Mouse (Mus musculus) forebrain, embryonic 11.5 days (tissue): Measurements from ENCODE around the gene Zmat5. TPM values are rescaled to one million over a fixed set of nuclear protein-coding genes. Genes with fewer than 3 reads are reported as not detected.

ENCODE experiments used
- ATAC-seq: fragments of 200-750 bp; cut with Nextera tagmentation; replicated peaks from 2 replicates; pipeline ENCODE4 v1.8.0; 2017; ENCODE audit warnings: moderate TSS enrichment; ENCODE audit not compliant: low FRiP score
- DNase-seq: peaks from one replicate; pipeline ENCODE4 v3.0.0-alpha.2; 2017; ENCODE audit warnings: low spot score
- H3K27ac ChIP-seq: fragments of 300-500 bp; sonication (generic); 2 replicates; pipeline ENCODE4 v1.5.1; 2014; ENCODE audit warnings: low read depth, low read length
- H3K27me3 ChIP-seq: fragments of 300-500 bp; sonication (generic); 2 replicates; pipeline ENCODE4 v1.6.1; 2014; ENCODE audit warnings: mild to moderate bottlenecking, low read length, mixed read lengths; ENCODE audit not compliant: control insufficient read depth, insufficient read depth
- H3K36me3 ChIP-seq: fragments of 300-500 bp; sonication (generic); 2 replicates; pipeline ENCODE4 v1.6.1; 2014; ENCODE audit warnings: mild to moderate bottlenecking, low read length, moderate library complexity, mixed read lengths; ENCODE audit not compliant: control insufficient read depth, insufficient read depth
- H3K4me1 ChIP-seq: fragments of 300-500 bp; sonication (generic); replicated peaks from 2 replicates; pipeline ENCODE4 v1.6.1; 2014; ENCODE audit warnings: low read length, mixed read lengths; ENCODE audit not compliant: control insufficient read depth, insufficient read depth
- H3K4me2 ChIP-seq: fragments of 300-500 bp; sonication (generic); 2 replicates; pipeline ENCODE4 v1.6.1; 2014; ENCODE audit warnings: low read depth, mild to moderate bottlenecking, low read length, moderate library complexity, mixed read lengths; ENCODE audit not compliant: severe bottlenecking
- H3K4me3 ChIP-seq: fragments of 300-500 bp; sonication (generic); 2 replicates; pipeline ENCODE4 v1.5.1; 2014; ENCODE audit warnings: low read depth, low read length
- H3K9ac ChIP-seq: fragments of 300-500 bp; sonication (generic); 2 replicates; pipeline ENCODE4 v1.6.1; 2014; ENCODE audit warnings: low read length
- H3K9me3 ChIP-seq: fragments of 300-500 bp; sonication (generic); 2 replicates; pipeline ENCODE4 v1.6.1; 2016; ENCODE audit warnings: low read length, mixed read lengths; ENCODE audit not compliant: control insufficient read depth
- WGBS: fragments of 180-500 bp; shearing (Covaris S2); extraction: QIAGEN DNeasy Blood & Tissue Kit; methylation state at CpG from one replicate; pipeline ENCODE4 v1.1.7; 2014; 5-methylcytosine and 5-hydroxymethylcytosine counted together
- polyA plus RNA-seq: library from polyadenylated mRNA; unstranded; fragments of >200 nt; fragmentation: Nextera tagmentation; extraction: Ambion mirVana; gene quantifications from 2 replicates; pipeline ENCODE4 v1.2.1, GENCODE M21; 2014

Zmat5 gene
- polyA plus RNA-seq, 1 experiment from 2014 or later: 70.9 TPM

DNA sequence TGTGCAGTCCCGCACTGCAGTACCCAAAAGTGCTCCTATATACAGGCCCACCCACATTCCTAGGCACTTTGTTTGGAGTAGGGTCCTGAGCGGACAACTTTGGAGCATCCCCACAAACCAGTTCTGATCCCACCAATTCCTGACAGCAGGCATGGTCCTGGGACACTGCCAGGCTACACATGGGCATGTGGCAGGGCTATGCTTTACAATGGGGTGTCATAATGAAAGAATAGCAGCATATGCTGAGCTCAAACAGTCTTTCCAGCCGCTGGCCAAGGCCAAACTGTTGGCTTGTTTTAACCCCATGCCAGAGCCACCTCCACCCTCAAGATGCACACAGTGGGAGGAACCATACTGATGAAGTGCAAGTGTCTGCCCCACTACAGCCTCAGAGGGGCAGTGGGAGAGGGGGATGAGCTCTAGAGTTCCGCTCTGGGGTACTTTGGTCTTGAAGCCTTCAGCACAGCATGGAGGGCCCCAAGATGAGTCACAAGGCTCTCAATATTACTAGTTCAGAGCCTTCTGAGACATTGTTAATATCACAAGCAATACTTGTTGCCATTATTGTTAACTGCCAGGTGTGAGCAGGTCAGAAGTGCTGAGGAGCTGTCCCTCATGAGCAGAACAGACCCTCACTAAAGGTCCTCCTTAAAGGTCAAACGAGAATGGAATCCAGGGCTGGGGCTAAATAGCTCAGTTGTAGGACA lies 12.2 kb downstream of the Zmat5 start:
- DNase-seq (no peak), ATAC-seq (no peak)
- Histone ChIP-seq H3K36me3 (no peaks in the 10 kb centered on the region), H3K9ac (no peak overlapping the region), H3K4me3 (no peak overlapping the region), H3K27ac (no peak overlapping the region), H3K27me3 (no peaks in the 10 kb centered on the region), H3K9me3 (no peaks in the 10 kb centered on the region), H3K4me2 (no peak overlapping the region), H3K4me1 (no peaks in the 10 kb centered on the region)
- WGBS: 87% methylated on average over 5 of the region's 5 CpGs

DNA sequence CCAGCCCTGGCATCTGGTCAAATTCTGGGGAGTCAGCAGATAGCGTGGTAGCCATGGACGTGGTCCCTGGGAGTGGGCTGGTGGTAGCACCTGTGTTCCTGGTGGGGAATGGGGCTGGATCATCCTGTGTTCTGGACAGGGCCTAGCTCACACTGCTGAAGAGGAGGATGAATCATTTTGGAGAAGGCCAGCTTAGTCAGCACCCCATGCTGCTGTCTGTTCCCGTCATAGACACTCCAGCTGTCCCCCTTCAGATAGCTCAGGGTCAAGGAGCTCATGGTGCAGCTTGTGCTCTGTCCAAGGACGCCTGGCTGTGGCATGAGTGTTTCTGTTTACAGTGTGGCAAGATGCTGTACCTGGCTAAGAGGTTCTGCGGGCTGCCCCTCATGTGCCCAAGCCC lies 14.1 kb downstream of the Zmat5 start:
- no peak for ATAC-seq
- 89% methylated on average over 5 of the region's 5 CpGs for WGBS
- no peak overlapping the region for H3K4me3 ChIP-seq

DNA sequence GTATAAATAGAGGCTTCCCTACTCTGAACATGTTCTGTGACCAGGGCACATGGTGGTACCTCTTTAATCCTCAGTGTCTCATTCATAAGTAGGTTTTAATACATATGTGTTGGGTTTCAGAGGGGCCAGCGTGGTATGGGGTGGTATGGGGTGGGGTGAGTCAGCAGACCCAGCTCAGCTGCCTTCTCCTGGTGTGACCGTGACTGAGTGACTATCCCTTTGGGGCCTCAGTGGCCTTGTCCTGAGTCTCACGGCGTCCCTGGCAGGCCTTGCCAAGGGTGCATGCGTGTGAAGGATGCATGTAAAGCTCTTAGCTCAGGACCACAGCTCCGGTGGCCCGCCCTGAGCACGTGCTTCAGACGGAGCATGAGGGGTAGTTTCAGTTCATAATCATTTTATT lies 15.5 kb downstream of the Zmat5 start:
- WGBS: 92% methylated on average over 9 of the region's 9 CpGs
- ATAC-seq: no peak
- no peak for DNase-seq
- Histone ChIP-seq H3K4me2 (no peak overlapping the region), H3K9me3 (no peaks in the 10 kb centered on the region), H3K27me3 (no peaks in the 10 kb centered on the region), H3K36me3 (no peaks in the 10 kb centered on the region), H3K27ac (no peak overlapping the region), H3K9ac (no peak overlapping the region), H3K4me3 (no peak overlapping the region), H3K4me1 (no peaks in the 10 kb centered on the region)

More for the DNA sequence above, 14.1 kb downstream of the Zmat5 start:
- H3K27me3 ChIP-seq: no peaks in the 10 kb centered on the region
- no peaks in the 10 kb centered on the region for H3K4me1 ChIP-seq
- DNase-seq: no peak
- H3K9me3 ChIP-seq: no peaks in the 10 kb centered on the region
- no peaks in the 10 kb centered on the region for H3K36me3 ChIP-seq
- no peak overlapping the region for H3K9ac ChIP-seq
- no peak overlapping the region for H3K27ac ChIP-seq
- no peak overlapping the region for H3K4me2 ChIP-seq

GRCm38 (mm10) chr11:4720393-4720792 lies 15.9 kb downstream of the Zmat5 start:
- WGBS: 65% methylated on average over 11 of the region's 11 CpGs
- H3K9ac ChIP-seq: no peak overlapping the region
- no peaks in the 10 kb centered on the region for H3K4me1 ChIP-seq
- no peaks in the 10 kb centered on the region for H3K27me3 ChIP-seq
- DNase-seq (no peak), ATAC-seq (no peak)
- no peak overlapping the region for H3K4me3 ChIP-seq
- no peak overlapping the region for H3K27ac ChIP-seq
- H3K4me2 ChIP-seq: no peak overlapping the region
- no peaks in the 10 kb centered on the region for H3K9me3 ChIP-seq
- no peaks in the 10 kb centered on the region for H3K36me3 ChIP-seq

GRCm38 (mm10) chr11:4720900-4721580 lies 16.6 kb downstream of the Zmat5 start:
- no peaks in the 10 kb centered on the region for H3K9me3 ChIP-seq
- WGBS: 62% methylated on average over 7 of the region's 7 CpGs
- no peaks in the 10 kb centered on the region for H3K4me1 ChIP-seq
- no peaks in the 10 kb centered on the region for H3K27me3 ChIP-seq
- H3K4me2 ChIP-seq: no peak overlapping the region
- no peak overlapping the region for H3K4me3 ChIP-seq
- no peak overlapping the region for H3K9ac ChIP-seq
- no peak overlapping the region for H3K27ac ChIP-seq
- no peaks in the 10 kb centered on the region for H3K36me3 ChIP-seq
- ATAC-seq (no peak), DNase-seq (no peak)

- Histone ChIP-seq H3K36me3 (no peaks in the 10 kb centered on the region), H3K4me2 (no peak overlapping the region), H3K27ac (no peak overlapping the region), H3K9ac (no peak overlapping the region), H3K9me3 (no peaks in the 10 kb centered on the region), H3K27me3 (no peaks in the 10 kb centered on the region), H3K4me1 (no peaks in the 10 kb centered on the region), H3K4me3 (no peak overlapping the region)
- WGBS: 87% methylated on average over 8 of the region's 8 CpGs
- DNase-seq (no peak), ATAC-seq (no peak)
Measured at GRCm38 (mm10) chr11:4721728-4722127, 17.2 kb downstream of the Zmat5 start.

- DNase-seq: no peak
- Histone ChIP-seq H3K4me1 (no peaks in the 10 kb centered on the region), H3K27ac (no peak overlapping the region), H3K4me2 (no peak overlapping the region), H3K9ac (no peak overlapping the region), H3K27me3 (no peaks in the 10 kb centered on the region), H3K9me3 (no peaks in the 10 kb centered on the region), H3K36me3 (no peaks in the 10 kb centered on the region), H3K4me3 (no peak overlapping the region)
- no peak for ATAC-seq
- 84% methylated on average over 12 of the region's 12 CpGs for WGBS
Measured at GRCm38 (mm10) chr11:4729603-4730002, 25.1 kb downstream of the Zmat5 start.

DNA sequence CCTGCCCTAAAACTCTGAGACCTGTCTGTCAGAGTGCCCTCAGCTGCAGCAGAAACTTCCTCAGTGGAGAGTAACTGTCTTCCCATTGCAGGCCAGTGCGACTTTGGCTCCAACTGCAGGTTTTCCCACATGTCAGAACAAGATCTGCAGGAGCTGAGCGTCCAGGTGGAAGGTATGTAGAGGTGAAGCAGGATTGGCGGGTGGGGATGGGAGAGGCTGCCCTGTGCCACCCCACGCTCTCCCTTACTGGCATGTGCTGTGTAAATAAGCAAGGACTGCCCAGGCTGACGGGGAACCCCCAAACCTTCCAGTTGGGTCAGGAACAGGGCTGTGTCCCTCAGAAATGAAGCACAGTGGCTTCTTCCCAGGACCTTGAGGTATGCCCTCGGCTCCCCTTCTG lies 25.6 kb downstream of the Zmat5 start:
- Histone ChIP-seq H3K27ac (no peak overlapping the region), H3K9me3 (no peaks in the 10 kb centered on the region), H3K4me3 (no peak overlapping the region), H3K4me1 (no peaks in the 10 kb centered on the region; the same call in 1 of the 2 replicates), H3K9ac (no peak overlapping the region), H3K27me3 (no peaks in the 10 kb centered on the region), H3K4me2 (no peak overlapping the region), H3K36me3 (no peaks in the 10 kb centered on the region)
- WGBS: 87% methylated on average over 6 of the region's 6 CpGs
- DNase-seq (no peak), ATAC-seq (no peak)

DNA sequence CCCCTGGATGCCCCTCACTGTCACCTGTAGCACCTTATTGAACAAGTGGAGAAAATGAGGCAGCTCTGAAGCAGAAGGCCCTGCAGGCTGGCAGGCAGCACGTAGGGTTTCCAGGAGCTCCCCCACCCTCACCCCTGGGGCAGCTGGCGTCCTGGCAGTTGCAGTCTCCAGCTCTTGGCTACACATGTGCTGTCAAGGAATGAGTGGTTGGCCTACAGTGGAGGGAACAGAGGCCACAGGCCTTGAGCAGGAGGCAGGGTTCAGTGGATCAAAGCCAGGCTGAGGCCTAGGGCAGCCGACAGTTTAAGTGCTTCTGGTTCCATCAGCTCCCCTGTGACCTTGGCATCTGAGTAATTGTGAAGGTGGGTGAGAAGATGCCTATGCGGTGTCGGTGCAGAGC lies 26.4 kb downstream of the Zmat5 start:
- no peak for ATAC-seq

More for the DNA sequence above, 26.4 kb downstream of the Zmat5 start:
- no peaks in the 10 kb centered on the region; the same call in 1 of the 2 replicates for H3K4me1 ChIP-seq
- H3K4me3 ChIP-seq: no peak overlapping the region
- no peaks in the 10 kb centered on the region for H3K36me3 ChIP-seq
- no peaks in the 10 kb centered on the region for H3K9me3 ChIP-seq
- 85% methylated on average over 5 of the region's 5 CpGs for WGBS
- H3K4me2 ChIP-seq: no peak overlapping the region
- no peak overlapping the region for H3K9ac ChIP-seq
- no peaks in the 10 kb centered on the region for H3K27me3 ChIP-seq
- DNase-seq: no peak
- no peak overlapping the region for H3K27ac ChIP-seq
